Mouse (Mus musculus) MEL (cell line): Measurements from ENCODE around the gene Sms. TPM values are rescaled to one million over a fixed set of nuclear protein-coding genes. Genes with fewer than 3 reads are reported as not detected.
A peak's percentile ranks its signal among the peaks of the same experiment; 100 is the strongest.

Experiments
- DNase-seq: peaks from one replicate; pipeline ENCODE4 v3.0.0; 2011; ENCODE audit warnings: low read depth, low spot score
- H3K27ac ChIP-seq: 2 replicates; pipeline ENCODE4 v1.5.1; 2012; ENCODE audit warnings: low read depth, mild to moderate bottlenecking, control low read depth, low read length, moderate library complexity; ENCODE audit not compliant: control insufficient read depth
- H3K27me3 ChIP-seq, 2 experiments: fragments of 150-350 bp in 1 of 2; sonication (generic) in 1 of 2; 2 replicates each; pipeline ENCODE4 v1.6.1; 2012; ENCODE audit warnings: low read length in 2 of 2, mild to moderate bottlenecking in 2 of 2, improper control_type of control experiment in 1 of 2, moderate library complexity in 1 of 2; ENCODE audit not compliant: insufficient read depth in 2 of 2, control insufficient read depth in 1 of 2
- H3K36me3 ChIP-seq, 2 experiments: 2 replicates each; pipeline ENCODE4 v1.6.1; 2012 to 2014; ENCODE audit warnings: low read length in 2 of 2, improper control_type of control experiment in 1 of 2, inconsistent platforms in 1 of 2, mild to moderate bottlenecking in 1 of 2; ENCODE audit not compliant: insufficient read depth in 2 of 2, control insufficient read depth in 1 of 2
- H3K4me1 ChIP-seq, 2 experiments: fragments of 150-350 bp in 1 of 2; sonication (generic) in 1 of 2; 2 replicates each; pipeline ENCODE4 v1.6.1; 2012; ENCODE audit warnings: low read length in 2 of 2, improper control_type of control experiment in 1 of 2, mild to moderate bottlenecking in 1 of 2; ENCODE audit not compliant: insufficient read depth in 2 of 2, control insufficient read depth in 1 of 2
- H3K4me3 ChIP-seq, 2 experiments: fragments of 150-350 bp in 1 of 2; sonication (generic) in 1 of 2; 2 replicates each; pipeline ENCODE4 v1.5.1; 2012; ENCODE audit warnings: low read depth in 2 of 2, low read length in 2 of 2, mild to moderate bottlenecking in 2 of 2, moderate library complexity in 2 of 2, control low read depth in 1 of 2, improper control_type of control experiment in 1 of 2; ENCODE audit not compliant: control insufficient read depth in 1 of 2, insufficient read depth in 1 of 2
- H3K79me2 ChIP-seq: 2 replicates; pipeline ENCODE4 v1.6.1; 2012; ENCODE audit warnings: mild to moderate bottlenecking, low read length, moderate library complexity; ENCODE audit not compliant: control insufficient read depth, poor library complexity, insufficient read depth
- H3K9ac ChIP-seq: 2 replicates; pipeline ENCODE4 v1.6.1; 2012; ENCODE audit warnings: low read depth, mild to moderate bottlenecking, control low read depth, low read length, moderate library complexity; ENCODE audit not compliant: control insufficient read depth, poor library complexity, severe bottlenecking
- H3K9me3 ChIP-seq: fragments of 150-350 bp; sonication (generic); replicated peaks from 2 replicates; pipeline ENCODE4 v1.6.1; 2012; ENCODE audit warnings: mild to moderate bottlenecking, low read length, improper control_type of control experiment, moderate library complexity; ENCODE audit not compliant: insufficient read depth
- CHD2 ChIP-seq: IDR thresholded peaks from 2 replicates; pipeline ENCODE4 v1.6.1; 2011; ENCODE audit warnings: low read length, improper control_type of control experiment
- CTCF ChIP-seq, 3 experiments: IDR thresholded peaks in 2 of 3; conservative IDR thresholded peaks in 1 of 3; 2 replicates each; pipeline ENCODE4 v1.5.1; 2011 to 2012; ENCODE audit warnings: low read length in 3 of 3, low read depth in 2 of 3, mild to moderate bottlenecking in 2 of 3, improper control_type of control experiment in 1 of 3, inconsistent platforms in 1 of 3, mixed read lengths in 1 of 3, moderate library complexity in 1 of 3; ENCODE audit not compliant: control insufficient read depth in 1 of 3, insufficient read depth in 1 of 3, poor library complexity in 1 of 3, severe bottlenecking in 1 of 3
- ETS1 ChIP-seq: IDR thresholded peaks from 2 replicates; pipeline ENCODE4 v1.6.1; 2012; ENCODE audit warnings: low read depth, mild to moderate bottlenecking, inconsistent platforms, low read length, improper control_type of control experiment, moderate library complexity
- GABPA ChIP-seq: IDR thresholded peaks from 2 replicates; pipeline ENCODE4 v1.6.1; 2012; ENCODE audit warnings: low read depth, mild to moderate bottlenecking, inconsistent platforms, low read length, improper control_type of control experiment, moderate library complexity
- GATA1 ChIP-seq: IDR thresholded peaks from 2 replicates; pipeline ENCODE4 v1.6.1; 2011; ENCODE audit warnings: low read depth, low read length, improper control_type of control experiment
- HCFC1 ChIP-seq: IDR thresholded peaks from 2 replicates; pipeline ENCODE4 v1.6.1; 2012; ENCODE audit warnings: low read depth, mild to moderate bottlenecking, inconsistent platforms, low read length, improper control_type of control experiment, moderate library complexity
- KAT2A ChIP-seq: conservative IDR thresholded peaks from 2 replicates; pipeline ENCODE4 v1.6.1; 2012; ENCODE audit warnings: low read depth, low read length, improper control_type of control experiment, inconsistent platforms
- MAZ ChIP-seq: IDR thresholded peaks from 2 replicates; pipeline ENCODE4 v1.6.1; 2012; ENCODE audit warnings: low read depth, mild to moderate bottlenecking, inconsistent platforms, low read length, improper control_type of control experiment
- MEF2A ChIP-seq: IDR thresholded peaks from 2 replicates; pipeline ENCODE4 v1.6.1; 2014; ENCODE audit warnings: low read depth, mild to moderate bottlenecking, inconsistent platforms, low read length, improper control_type of control experiment; ENCODE audit not compliant: poor library complexity, insufficient replicate concordance, severe bottlenecking; ENCODE audit errors: extremely low read depth
- MYB ChIP-seq: IDR thresholded peaks from 2 replicates; pipeline ENCODE4 v1.6.1; 2011; ENCODE audit warnings: mild to moderate bottlenecking, low read depth, low read length, improper control_type of control experiment
- MYC ChIP-seq: IDR thresholded peaks from 2 replicates; pipeline ENCODE4 v1.6.1; 2011; ENCODE audit warnings: low read depth, mild to moderate bottlenecking, low read length, improper control_type of control experiment, moderate library complexity
- NRF1 ChIP-seq: IDR thresholded peaks from 2 replicates; pipeline ENCODE4 v1.6.1; 2014; ENCODE audit warnings: low read depth, mild to moderate bottlenecking, inconsistent platforms, low read length, improper control_type of control experiment, moderate library complexity; ENCODE audit not compliant: poor library complexity, insufficient read depth, severe bottlenecking
- POLR2A ChIP-seq, 2 experiments: IDR thresholded peaks; 2 replicates each; pipeline ENCODE4 v1.6.1; 2011 to 2012; ENCODE audit warnings: low read length in 2 of 2, mild to moderate bottlenecking in 2 of 2, control low read depth in 1 of 2, improper control_type of control experiment in 1 of 2, low read depth in 1 of 2, moderate library complexity in 1 of 2; ENCODE audit not compliant: control insufficient read depth in 1 of 2, insufficient read depth in 1 of 2, poor library complexity in 1 of 2
- POLR2AphosphoS2 ChIP-seq: IDR thresholded peaks from 2 replicates; pipeline ENCODE4 v1.6.1; 2011; ENCODE audit warnings: low read length, improper control_type of control experiment
- RAD21 ChIP-seq: IDR thresholded peaks from 2 replicates; pipeline ENCODE4 v1.6.1; 2011; ENCODE audit warnings: mild to moderate bottlenecking, low read depth, low read length, improper control_type of control experiment
- RCOR1 ChIP-seq: IDR thresholded peaks from 2 replicates; pipeline ENCODE4 v1.6.1; 2012; ENCODE audit warnings: low read depth, mild to moderate bottlenecking, inconsistent platforms, low read length, improper control_type of control experiment
- SIN3A ChIP-seq: IDR thresholded peaks from 2 replicates; pipeline ENCODE4 v1.6.1; 2012; ENCODE audit warnings: low read length, improper control_type of control experiment, inconsistent platforms
- SMC3 ChIP-seq: IDR thresholded peaks from 2 replicates; pipeline ENCODE4 v1.6.1; 2011; ENCODE audit warnings: low read depth, low read length, improper control_type of control experiment
- TBP ChIP-seq: IDR thresholded peaks from 2 replicates; pipeline ENCODE4 v1.8.0; 2011; ENCODE audit warnings: low read depth, low read length, improper control_type of control experiment
- TCF12 ChIP-seq: IDR thresholded peaks from 2 replicates; pipeline ENCODE4 v1.6.1; 2014; ENCODE audit warnings: low read depth, mild to moderate bottlenecking, inconsistent platforms, low read length, improper control_type of control experiment, moderate library complexity
- UBTF ChIP-seq: IDR thresholded peaks from 2 replicates; pipeline ENCODE4 v1.6.1; 2012; ENCODE audit warnings: low read depth, mild to moderate bottlenecking, inconsistent platforms, low read length, improper control_type of control experiment, moderate library complexity, borderline replicate concordance; ENCODE audit not compliant: insufficient read depth
- USF1 ChIP-seq: IDR thresholded peaks from 2 replicates; pipeline ENCODE4 v1.6.1; 2014; ENCODE audit warnings: low read depth, mild to moderate bottlenecking, inconsistent platforms, low read length, improper control_type of control experiment, moderate library complexity
- USF2 ChIP-seq, 2 experiments: IDR thresholded peaks; 2 replicates each; pipeline ENCODE4 v1.6.1; 2011 to 2012; ENCODE audit warnings: improper control_type of control experiment in 2 of 2, low read length in 2 of 2, borderline replicate concordance in 1 of 2, inconsistent platforms in 1 of 2, low read depth in 1 of 2, mild to moderate bottlenecking in 1 of 2; ENCODE audit not compliant: insufficient read depth in 1 of 2
- ZC3H11A ChIP-seq: IDR thresholded peaks from 2 replicates; pipeline ENCODE4 v1.6.1; 2012; ENCODE audit warnings: low read depth, mild to moderate bottlenecking, inconsistent platforms, low read length, improper control_type of control experiment
- ZKSCAN1 ChIP-seq: IDR thresholded peaks from 2 replicates; pipeline ENCODE4 v1.6.1; 2012; ENCODE audit warnings: low read depth, mild to moderate bottlenecking, inconsistent platforms, low read length, improper control_type of control experiment, moderate library complexity
- polyA plus RNA-seq, 2 experiments: library from polyadenylated mRNA; stranded (reverse) in 1 of 2; unstranded in 1 of 2; fragments of >175 nt in 1 of 2; fragments of >200 nt in 1 of 2; gene quantifications; 2 replicates each; pipeline versions ENCODE4 v1.2.1 to v1.2.4; 2012; ENCODE audit warnings: low replicate concordance in 2 of 2, low read depth in 1 of 2; ENCODE audit not compliant: insufficient read length in 2 of 2, insufficient read depth in 1 of 2, missing spikeins in 1 of 2
- total RNA-seq: library from RNA; depleted of rRNA; stranded (reverse); fragments of 300-350 nt; gene quantifications from 2 replicates; pipeline ENCODE4 v1.2.3, GENCODE M21; 2012

The Sms gene
- total and polyA plus RNA-seq, 3 experiments = 102 to 681 (median 144) TPM

DNA sequence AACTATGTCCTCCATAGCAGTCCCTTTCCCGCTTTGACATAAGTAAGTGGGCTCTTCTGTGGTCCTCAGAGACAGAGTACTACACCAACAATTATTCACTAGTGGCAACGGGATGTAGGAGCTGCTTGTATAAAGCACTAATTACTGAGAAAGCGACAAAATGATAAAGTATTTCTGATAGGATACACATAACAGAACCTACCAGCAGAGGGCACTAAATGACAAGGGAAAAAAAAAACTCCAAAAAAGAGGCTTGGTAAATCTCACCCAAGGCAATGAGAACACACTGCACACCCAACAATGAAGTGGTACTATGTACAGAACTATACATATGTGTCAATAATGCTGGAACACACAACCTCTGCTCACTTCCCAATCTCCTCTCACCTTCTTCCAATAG is 29.4 kb downstream of the Sms start (continued):
- no peak for TF ChIP-seq MAZ
- TF ChIP-seq, all 39 proteins: peak for 5

DNA sequence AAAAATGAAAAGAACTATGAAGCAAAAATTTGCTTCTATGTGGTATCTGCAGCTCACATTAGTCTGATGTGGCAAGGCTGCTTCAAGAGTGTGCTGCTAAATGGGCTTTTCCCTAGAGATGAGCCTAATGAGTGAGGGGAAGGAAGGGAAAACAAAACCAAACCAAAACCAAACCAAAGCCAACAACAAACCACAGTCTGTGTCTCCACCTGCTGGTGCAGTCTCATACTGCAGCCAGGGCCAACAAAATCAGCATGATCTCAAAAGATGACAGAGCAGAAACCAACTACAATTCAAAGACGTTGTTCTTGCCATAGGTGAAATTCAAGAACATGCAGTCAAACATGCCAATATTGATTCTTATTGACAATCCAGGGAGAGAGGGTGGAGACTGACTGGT is 37.7 kb downstream of the Sms start:
- Histone ChIP-seq H3K27ac (no peak overlapping the region), H3K36me3 (peaks cover 0 to 22% of the 10 kb centered on the region in 2 experiments; a peak in 2 of 4 replicates), H3K4me1 (no peaks in the 10 kb centered on the region), H3K79me2 (no peaks in the 10 kb centered on the region; the same call in 1 of the 2 replicates), H3K9me3 (no peaks in the 10 kb centered on the region), H3K27me3 (no peaks in the 10 kb centered on the region), H3K4me3 (no peak overlapping the region), H3K9ac (no peak overlapping the region)
- DNase-seq = peak; percentile 75
- TF ChIP-seq HCFC1 (no peak), GATA1 (no peak), ZC3H11A (peak; percentile 50), GABPA (no peak), TBP (no peak), KAT2A (no peak), MEF2A (no peak), RAD21 (peak; percentile 70), CHD2 (no peak), SMC3 (peak; percentile 74), CTCF (IDR thresholded peaks at IDR 0.05 in 2 of 3, conservative IDR thresholded peaks at IDR 0.05 in 1 of 3; ENCODE audit: control insufficient read depth in 1 of 3, insufficient read depth in 1 of 3, low read depth in 2 of 3, low read length in 3 of 3, poor library complexity in 1 of 3, severe bottlenecking in 1 of 3) (peak; percentile 70 to 86 (median 85))

DNA sequence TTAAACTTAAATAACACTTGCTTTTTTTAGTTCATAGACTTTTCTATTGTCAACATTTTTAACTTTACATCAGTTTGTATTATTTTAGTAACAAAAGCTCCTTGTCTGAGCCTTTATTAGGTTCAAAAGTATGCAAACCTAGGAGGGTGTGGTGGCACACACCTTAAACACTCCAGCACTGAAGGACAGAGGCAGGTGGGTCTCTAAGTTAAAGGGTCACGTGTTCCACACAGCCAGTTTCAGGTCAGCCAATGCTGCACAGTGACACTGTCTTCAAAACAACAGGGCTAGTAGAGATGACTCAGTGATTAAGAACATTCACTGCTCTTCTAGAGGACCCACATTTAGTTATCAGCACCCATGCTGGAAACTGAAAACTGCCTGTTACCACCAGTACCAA is 43.1 kb downstream of the Sms start:
- no peak for DNase-seq
- no peak overlapping the region for H3K9ac ChIP-seq
- TF ChIP-seq MAZ (no peak), POLR2AphosphoS2 (no peak), ETS1 (no peak), USF2 (IDR thresholded peaks at IDR 0.05; ENCODE audit: borderline replicate concordance in 1 of 2, insufficient read depth in 1 of 2, low read depth in 1 of 2, low read length in 2 of 2) (no peak), KAT2A (no peak), CHD2 (no peak), GATA1 (no peak), SIN3A (no peak), NRF1 (no peak), TCF12 (no peak), TBP (no peak), SMC3 (no peak), MYB (no peak), MYC (no peak), HCFC1 (no peak), POLR2A (IDR thresholded peaks at IDR 0.05; ENCODE audit: control insufficient read depth in 1 of 2, insufficient read depth in 1 of 2, low read depth in 1 of 2, low read length in 2 of 2, poor library complexity in 1 of 2) (no peak), USF1 (no peak), UBTF (no peak), RCOR1 (no peak), ZKSCAN1 (no peak)
- H3K79me2 ChIP-seq = no peaks in the 10 kb centered on the region
- H3K4me1 ChIP-seq = peaks cover 0 to 2% of the 10 kb centered on the region in 2 experiments; a peak in 2 of 4 replicates
- H3K27ac ChIP-seq = no peak overlapping the region
- peaks cover 8 to 28% of the 10 kb centered on the region in 2 experiments for H3K36me3 ChIP-seq
- H3K4me3 ChIP-seq = no peak overlapping the region
- no peaks in the 10 kb centered on the region for H3K9me3 ChIP-seq
- no peaks in the 10 kb centered on the region for H3K27me3 ChIP-seq
